Mouse (Mus musculus) stomach, postnatal 0 days (tissue): ENCODE measurements around the gene Pdss2. TPM values are rescaled to one million over a fixed set of nuclear protein-coding genes. Genes with fewer than 3 reads are reported as not detected.
"Not testable (repeated sequence)": the region's sequence is repeated elsewhere in the genome, so short reads cannot be mapped to it uniquely, and the experiment has no call there.

Experiments used
- ATAC-seq: fragments of 200-750 bp; cut with Nextera tagmentation; 2 replicates; pipeline ENCODE4 v1.8.0; 2017; ENCODE audit not compliant: low FRiP score, low TSS enrichment
- DNase-seq: peaks from one replicate; pipeline ENCODE4 v3.0.0-alpha.2; 2016; ENCODE audit warnings: low spot score
- H3K27ac ChIP-seq: fragments of 300-500 bp; sonication (generic); replicated peaks from 2 replicates; pipeline ENCODE4 v1.5.1; 2014; ENCODE audit warnings: mild to moderate bottlenecking, control low read depth
- H3K27me3 ChIP-seq: fragments of 300-500 bp; sonication (generic); 2 replicates; pipeline ENCODE4 v1.6.1; 2014; ENCODE audit warnings: low read length; ENCODE audit not compliant: control insufficient read depth, insufficient read depth
- H3K36me3 ChIP-seq: fragments of 300-500 bp; sonication (generic); 2 replicates; pipeline ENCODE4 v1.6.1; 2014; ENCODE audit warnings: low read length, mixed read lengths; ENCODE audit not compliant: control insufficient read depth, insufficient read depth
- H3K4me1 ChIP-seq: fragments of 300-500 bp; sonication (generic); replicated peaks from 2 replicates; pipeline ENCODE4 v1.6.1; 2014; ENCODE audit warnings: antibody characterized with exemption; ENCODE audit not compliant: control insufficient read depth, insufficient read depth
- H3K4me2 ChIP-seq: fragments of 300-500 bp; sonication (generic); replicated peaks from 2 replicates; pipeline ENCODE4 v1.6.1; 2014; ENCODE audit warnings: low read depth, mild to moderate bottlenecking, control low read depth, moderate library complexity
- H3K4me3 ChIP-seq: fragments of 300-500 bp; sonication (generic); 2 replicates; pipeline ENCODE4 v1.5.1; 2014; ENCODE audit warnings: low read depth, low read length, control low read depth
- H3K9ac ChIP-seq: fragments of 300-500 bp; sonication (generic); 2 replicates; pipeline ENCODE4 v1.6.1; 2014; ENCODE audit warnings: mild to moderate bottlenecking, low read length, control low read depth, mixed read lengths
- H3K9me3 ChIP-seq: fragments of 300-500 bp; sonication (generic); 2 replicates; pipeline ENCODE4 v1.6.1; 2016; ENCODE audit warnings: low read length; ENCODE audit not compliant: control insufficient read depth
- CTCF ChIP-seq: IDR thresholded peaks from 2 replicates; pipeline ENCODE4 v1.5.1; 2016; ENCODE audit warnings: antibody characterized with exemption, low read depth, mild to moderate bottlenecking, moderate library complexity
- EP300 ChIP-seq: optimal IDR thresholded peaks from 2 replicates; pipeline ENCODE3; 2016; ENCODE audit warnings: antibody characterized with exemption
- WGBS: fragments of 180-500 bp; shearing (Covaris S2); extraction: QIAGEN DNeasy Blood & Tissue Kit; methylation state at CpG from one replicate; pipeline ENCODE4 v1.1.7; 2014; 5-methylcytosine and 5-hydroxymethylcytosine counted together
- polyA plus RNA-seq: library from polyadenylated mRNA; unstranded; fragments of >200 nt; fragmentation: Nextera tagmentation; extraction: Ambion mirVana; gene quantifications from 2 replicates; pipeline ENCODE4 v1.2.1, GENCODE M21; 2015

Gene Pdss2
- polyA plus RNA-seq, 1 experiment from 2014 or later = 6.2 TPM

GRCm38 (mm10) chr10:43393818-43394217 lies 172.5 kb downstream of the Pdss2 start:
- no peak overlapping the region for H3K9ac ChIP-seq
- no peaks in the 10 kb centered on the region for H3K27me3 ChIP-seq
- no peak overlapping the region for H3K4me3 ChIP-seq
- H3K4me1 ChIP-seq = no peaks in the 10 kb centered on the region
- DNase-seq (no peak), ATAC-seq (no peak)
- H3K9me3 ChIP-seq = no peaks in the 10 kb centered on the region
- WGBS = 90% methylated on average over 6 of the region's 6 CpGs
- H3K36me3 ChIP-seq = no peaks in the 10 kb centered on the region
- H3K27ac ChIP-seq = no peak overlapping the region
- no peak overlapping the region for H3K4me2 ChIP-seq
- TF ChIP-seq CTCF (no peak), EP300 (no peak)

- no peak overlapping the region for H3K27ac ChIP-seq
- H3K9me3 ChIP-seq = no peaks in the 10 kb centered on the region
- no peaks in the 10 kb centered on the region for H3K4me1 ChIP-seq
- DNase-seq = no peak
- H3K4me2 ChIP-seq = no peak overlapping the region
- no peak for TF ChIP-seq EP300
- no peak for TF ChIP-seq CTCF
- no peaks in the 10 kb centered on the region for H3K36me3 ChIP-seq
- no peaks in the 10 kb centered on the region for H3K27me3 ChIP-seq
- WGBS = 76% methylated on average over 4 of the region's 4 CpGs
- no peak for ATAC-seq
- H3K9ac ChIP-seq = no peak overlapping the region
- H3K4me3 ChIP-seq = no peak overlapping the region
Observed at GRCm38 (mm10) chr10:43395824-43396223, 174.5 kb downstream of the Pdss2 start.

- no peak overlapping the region for H3K27ac ChIP-seq
- H3K4me1 ChIP-seq = no peaks in the 10 kb centered on the region
- WGBS = 62% methylated on average over 7 of the region's 7 CpGs
- DNase-seq (no peak), ATAC-seq (no peak)
- TF ChIP-seq CTCF (no peak), EP300 (no peak)
- no peaks in the 10 kb centered on the region for H3K27me3 ChIP-seq
- no peak overlapping the region for H3K4me2 ChIP-seq
- H3K9ac ChIP-seq = no peak overlapping the region
- no peaks in the 10 kb centered on the region for H3K9me3 ChIP-seq
- no peaks in the 10 kb centered on the region for H3K36me3 ChIP-seq
- H3K4me3 ChIP-seq = no peak overlapping the region
Observed at GRCm38 (mm10) chr10:43399596-43400316, 178.5 kb downstream of the Pdss2 start.

GRCm38 (mm10) chr10:43406107-43406506 lies 184.8 kb downstream of the Pdss2 start:
- Histone ChIP-seq H3K4me1 (no peaks in the 10 kb centered on the region), H3K9ac (no peak overlapping the region), H3K36me3 (no peaks in the 10 kb centered on the region), H3K27ac (no peak overlapping the region), H3K4me3 (no peak overlapping the region), H3K4me2 (no peak overlapping the region), H3K27me3 (no peaks in the 10 kb centered on the region), H3K9me3 (no peaks in the 10 kb centered on the region)
- TF ChIP-seq EP300 = no peak
- no peak for TF ChIP-seq CTCF
- no peak for DNase-seq
- 82% methylated on average over 1 of the region's 1 CpGs for WGBS
- ATAC-seq = no peak

GRCm38 (mm10) chr10:43406885-43407284 lies 185.6 kb downstream of the Pdss2 start:
- Histone ChIP-seq H3K9me3 (no peaks in the 10 kb centered on the region), H3K4me2 (peak overlapping the region; percentile 27; the same call in 1 of the 2 replicates), H3K9ac (no peak overlapping the region), H3K27ac (0 out of 2 replicates have a peak overlapping the region, but pooled peaks have one; percentile 30), H3K36me3 (no peaks in the 10 kb centered on the region), H3K4me1 (no peaks in the 10 kb centered on the region), H3K4me3 (no peak overlapping the region), H3K27me3 (no peaks in the 10 kb centered on the region)
- WGBS = 51% methylated on average over 12 of the region's 12 CpGs
- TF ChIP-seq CTCF (no peak), EP300 (no peak)
- peak; percentile 61; the same call in 1 of the 2 replicates for ATAC-seq
- DNase-seq = no peak

GRCm38 (mm10) chr10:43409506-43410230 lies 188.4 kb downstream of the Pdss2 start:
- no peak for DNase-seq

GRCm38 (mm10) chr10:43411164-43411563 lies 189.9 kb downstream of the Pdss2 start:
- not testable (repeated sequence) for H3K36me3 ChIP-seq, H3K4me2 ChIP-seq
- WGBS = 91% methylated on average over 3 of the region's 3 CpGs

More at GRCm38 (mm10) chr10:43409506-43410230, 188.4 kb downstream of the Pdss2 start:
- Histone ChIP-seq H3K4me1 (no peaks in the 10 kb centered on the region), H3K36me3 (no peaks in the 10 kb centered on the region), H3K27ac (no peak overlapping the region), H3K9me3 (no peaks in the 10 kb centered on the region), H3K4me3 (no peak overlapping the region), H3K27me3 (no peaks in the 10 kb centered on the region), H3K9ac (no peak overlapping the region), H3K4me2 (no peak overlapping the region)
- 79% methylated on average over 10 of the region's 10 CpGs for WGBS
- ATAC-seq = no peak
- no peak for TF ChIP-seq CTCF
- no peak for TF ChIP-seq EP300

More at GRCm38 (mm10) chr10:43411164-43411563, 189.9 kb downstream of the Pdss2 start:
- not testable (repeated sequence) for H3K27me3 ChIP-seq, DNase-seq, H3K4me3 ChIP-seq, H3K27ac ChIP-seq, H3K4me1 ChIP-seq, H3K9me3 ChIP-seq, H3K9ac ChIP-seq
- ATAC-seq = peak; percentile 68; the same call in 1 of the 2 replicates
